Mouse (Mus musculus) MEL (cell line): ENCODE results near the gene Nod1. TPM values are rescaled to one million over a fixed set of nuclear protein-coding genes. Genes with fewer than 3 reads are reported as not detected.

ENCODE experiments used
- DNase-seq: peaks from one replicate; pipeline ENCODE4 v3.0.0; 2011; ENCODE audit warnings: low read depth, low spot score
- H3K27ac ChIP-seq: 2 replicates; pipeline ENCODE4 v1.5.1; 2012; ENCODE audit warnings: low read depth, mild to moderate bottlenecking, control low read depth, low read length, moderate library complexity; ENCODE audit not compliant: control insufficient read depth
- H3K27me3 ChIP-seq, 2 experiments: fragments of 150-350 bp in 1 of 2; sonication (generic) in 1 of 2; 2 replicates each; pipeline ENCODE4 v1.6.1; 2012; ENCODE audit warnings: low read length in 2 of 2, mild to moderate bottlenecking in 2 of 2, improper control_type of control experiment in 1 of 2, moderate library complexity in 1 of 2; ENCODE audit not compliant: insufficient read depth in 2 of 2, control insufficient read depth in 1 of 2
- H3K36me3 ChIP-seq, 2 experiments: 2 replicates each; pipeline ENCODE4 v1.6.1; 2012 to 2014; ENCODE audit warnings: low read length in 2 of 2, improper control_type of control experiment in 1 of 2, inconsistent platforms in 1 of 2, mild to moderate bottlenecking in 1 of 2; ENCODE audit not compliant: insufficient read depth in 2 of 2, control insufficient read depth in 1 of 2
- H3K4me1 ChIP-seq, 2 experiments: fragments of 150-350 bp in 1 of 2; sonication (generic) in 1 of 2; 2 replicates each; pipeline ENCODE4 v1.6.1; 2012; ENCODE audit warnings: low read length in 2 of 2, improper control_type of control experiment in 1 of 2, mild to moderate bottlenecking in 1 of 2; ENCODE audit not compliant: insufficient read depth in 2 of 2, control insufficient read depth in 1 of 2
- H3K4me3 ChIP-seq, 2 experiments: fragments of 150-350 bp in 1 of 2; sonication (generic) in 1 of 2; 2 replicates each; pipeline ENCODE4 v1.5.1; 2012; ENCODE audit warnings: low read depth in 2 of 2, low read length in 2 of 2, mild to moderate bottlenecking in 2 of 2, moderate library complexity in 2 of 2, control low read depth in 1 of 2, improper control_type of control experiment in 1 of 2; ENCODE audit not compliant: control insufficient read depth in 1 of 2, insufficient read depth in 1 of 2
- H3K79me2 ChIP-seq: 2 replicates; pipeline ENCODE4 v1.6.1; 2012; ENCODE audit warnings: mild to moderate bottlenecking, low read length, moderate library complexity; ENCODE audit not compliant: control insufficient read depth, poor library complexity, insufficient read depth
- H3K9ac ChIP-seq: 2 replicates; pipeline ENCODE4 v1.6.1; 2012; ENCODE audit warnings: low read depth, mild to moderate bottlenecking, control low read depth, low read length, moderate library complexity; ENCODE audit not compliant: control insufficient read depth, poor library complexity, severe bottlenecking
- H3K9me3 ChIP-seq: fragments of 150-350 bp; sonication (generic); replicated peaks from 2 replicates; pipeline ENCODE4 v1.6.1; 2012; ENCODE audit warnings: mild to moderate bottlenecking, low read length, improper control_type of control experiment, moderate library complexity; ENCODE audit not compliant: insufficient read depth
- BHLHE40 ChIP-seq: IDR thresholded peaks from 2 replicates; pipeline ENCODE4 v1.6.1; 2012; ENCODE audit warnings: low read depth, mild to moderate bottlenecking, inconsistent platforms, low read length, improper control_type of control experiment, borderline replicate concordance
- CHD1 ChIP-seq: IDR thresholded peaks from 2 replicates; pipeline ENCODE4 v1.6.1; 2012; ENCODE audit warnings: low read depth, mild to moderate bottlenecking, inconsistent platforms, low read length, improper control_type of control experiment
- CHD2 ChIP-seq: IDR thresholded peaks from 2 replicates; pipeline ENCODE4 v1.6.1; 2011; ENCODE audit warnings: low read length, improper control_type of control experiment
- CTCF ChIP-seq, 3 experiments: IDR thresholded peaks in 2 of 3; conservative IDR thresholded peaks in 1 of 3; 2 replicates each; pipeline ENCODE4 v1.5.1; 2011 to 2012; ENCODE audit warnings: low read length in 3 of 3, low read depth in 2 of 3, mild to moderate bottlenecking in 2 of 3, improper control_type of control experiment in 1 of 3, inconsistent platforms in 1 of 3, mixed read lengths in 1 of 3, moderate library complexity in 1 of 3; ENCODE audit not compliant: control insufficient read depth in 1 of 3, insufficient read depth in 1 of 3, poor library complexity in 1 of 3, severe bottlenecking in 1 of 3
- E2F4 ChIP-seq: IDR thresholded peaks from 2 replicates; pipeline ENCODE4 v1.6.1; 2011; ENCODE audit warnings: low read depth, low read length, improper control_type of control experiment, borderline replicate concordance
- ELF1 ChIP-seq: IDR thresholded peaks from 2 replicates; pipeline ENCODE4 v1.6.1; 2014; ENCODE audit warnings: low read depth, mild to moderate bottlenecking, inconsistent platforms, low read length, improper control_type of control experiment, moderate library complexity
- EP300 ChIP-seq, 2 experiments: IDR thresholded peaks; 2 replicates each; pipeline ENCODE4 v1.6.1; 2011; ENCODE audit warnings: improper control_type of control experiment in 2 of 2, low read length in 2 of 2, low read depth in 1 of 2, mild to moderate bottlenecking in 1 of 2
- ETS1 ChIP-seq: IDR thresholded peaks from 2 replicates; pipeline ENCODE4 v1.6.1; 2012; ENCODE audit warnings: low read depth, mild to moderate bottlenecking, inconsistent platforms, low read length, improper control_type of control experiment, moderate library complexity
- GABPA ChIP-seq: IDR thresholded peaks from 2 replicates; pipeline ENCODE4 v1.6.1; 2012; ENCODE audit warnings: low read depth, mild to moderate bottlenecking, inconsistent platforms, low read length, improper control_type of control experiment, moderate library complexity
- GATA1 ChIP-seq: IDR thresholded peaks from 2 replicates; pipeline ENCODE4 v1.6.1; 2011; ENCODE audit warnings: low read depth, low read length, improper control_type of control experiment
- HCFC1 ChIP-seq: IDR thresholded peaks from 2 replicates; pipeline ENCODE4 v1.6.1; 2012; ENCODE audit warnings: low read depth, mild to moderate bottlenecking, inconsistent platforms, low read length, improper control_type of control experiment, moderate library complexity
- JUND ChIP-seq: IDR thresholded peaks from 2 replicates; pipeline ENCODE4 v1.6.1; 2011; ENCODE audit warnings: low read depth, mild to moderate bottlenecking, improper control_type of control experiment, low read length
- KAT2A ChIP-seq: conservative IDR thresholded peaks from 2 replicates; pipeline ENCODE4 v1.6.1; 2012; ENCODE audit warnings: low read depth, low read length, improper control_type of control experiment, inconsistent platforms
- MAFK ChIP-seq: IDR thresholded peaks from 2 replicates; pipeline ENCODE4 v1.6.1; 2011; ENCODE audit warnings: low read depth, mild to moderate bottlenecking, low read length, improper control_type of control experiment, borderline replicate concordance
- MAX ChIP-seq: IDR thresholded peaks from 2 replicates; pipeline ENCODE4 v1.6.1; 2011; ENCODE audit warnings: low read length, improper control_type of control experiment
- MAZ ChIP-seq: IDR thresholded peaks from 2 replicates; pipeline ENCODE4 v1.6.1; 2012; ENCODE audit warnings: low read depth, mild to moderate bottlenecking, inconsistent platforms, low read length, improper control_type of control experiment
- MEF2A ChIP-seq: IDR thresholded peaks from 2 replicates; pipeline ENCODE4 v1.6.1; 2014; ENCODE audit warnings: low read depth, mild to moderate bottlenecking, inconsistent platforms, low read length, improper control_type of control experiment; ENCODE audit not compliant: poor library complexity, insufficient replicate concordance, severe bottlenecking; ENCODE audit errors: extremely low read depth
- MXI1 ChIP-seq: IDR thresholded peaks from 2 replicates; pipeline ENCODE4 v1.6.1; 2011; ENCODE audit warnings: mild to moderate bottlenecking, low read depth, low read length, improper control_type of control experiment
- MYB ChIP-seq: IDR thresholded peaks from 2 replicates; pipeline ENCODE4 v1.6.1; 2011; ENCODE audit warnings: mild to moderate bottlenecking, low read depth, low read length, improper control_type of control experiment
- MYC ChIP-seq: IDR thresholded peaks from 2 replicates; pipeline ENCODE4 v1.6.1; 2011; ENCODE audit warnings: low read depth, mild to moderate bottlenecking, low read length, improper control_type of control experiment, moderate library complexity
- NELFE ChIP-seq: IDR thresholded peaks from 2 replicates; pipeline ENCODE4 v1.6.1; 2011; ENCODE audit warnings: low read depth, low read length, improper control_type of control experiment
- NRF1 ChIP-seq: IDR thresholded peaks from 2 replicates; pipeline ENCODE4 v1.6.1; 2014; ENCODE audit warnings: low read depth, mild to moderate bottlenecking, inconsistent platforms, low read length, improper control_type of control experiment, moderate library complexity; ENCODE audit not compliant: poor library complexity, insufficient read depth, severe bottlenecking
- POLR2A ChIP-seq, 2 experiments: IDR thresholded peaks; 2 replicates each; pipeline ENCODE4 v1.6.1; 2011 to 2012; ENCODE audit warnings: low read length in 2 of 2, mild to moderate bottlenecking in 2 of 2, control low read depth in 1 of 2, improper control_type of control experiment in 1 of 2, low read depth in 1 of 2, moderate library complexity in 1 of 2; ENCODE audit not compliant: control insufficient read depth in 1 of 2, insufficient read depth in 1 of 2, poor library complexity in 1 of 2
- POLR2AphosphoS2 ChIP-seq: IDR thresholded peaks from 2 replicates; pipeline ENCODE4 v1.6.1; 2011; ENCODE audit warnings: low read length, improper control_type of control experiment
- POLR2AphosphoS5 ChIP-seq: IDR thresholded peaks from 2 replicates; pipeline ENCODE4 v1.6.1; 2012; ENCODE audit warnings: low read depth, borderline replicate concordance, mild to moderate bottlenecking, inconsistent platforms, low read length, moderate library complexity, mixed read lengths
- RAD21 ChIP-seq: IDR thresholded peaks from 2 replicates; pipeline ENCODE4 v1.6.1; 2011; ENCODE audit warnings: mild to moderate bottlenecking, low read depth, low read length, improper control_type of control experiment
- RCOR1 ChIP-seq: IDR thresholded peaks from 2 replicates; pipeline ENCODE4 v1.6.1; 2012; ENCODE audit warnings: low read depth, mild to moderate bottlenecking, inconsistent platforms, low read length, improper control_type of control experiment
- SIN3A ChIP-seq: IDR thresholded peaks from 2 replicates; pipeline ENCODE4 v1.6.1; 2012; ENCODE audit warnings: low read length, improper control_type of control experiment, inconsistent platforms
- SMC3 ChIP-seq: IDR thresholded peaks from 2 replicates; pipeline ENCODE4 v1.6.1; 2011; ENCODE audit warnings: low read depth, low read length, improper control_type of control experiment
- TAL1 ChIP-seq: IDR thresholded peaks from 2 replicates; pipeline ENCODE4 v1.6.1; 2012; ENCODE audit warnings: mild to moderate bottlenecking, inconsistent platforms, low read length, moderate library complexity, mixed read lengths
- TBP ChIP-seq: IDR thresholded peaks from 2 replicates; pipeline ENCODE4 v1.8.0; 2011; ENCODE audit warnings: low read depth, low read length, improper control_type of control experiment
- TCF12 ChIP-seq: IDR thresholded peaks from 2 replicates; pipeline ENCODE4 v1.6.1; 2014; ENCODE audit warnings: low read depth, mild to moderate bottlenecking, inconsistent platforms, low read length, improper control_type of control experiment, moderate library complexity
- UBTF ChIP-seq: IDR thresholded peaks from 2 replicates; pipeline ENCODE4 v1.6.1; 2012; ENCODE audit warnings: low read depth, mild to moderate bottlenecking, inconsistent platforms, low read length, improper control_type of control experiment, moderate library complexity, borderline replicate concordance; ENCODE audit not compliant: insufficient read depth
- USF1 ChIP-seq: IDR thresholded peaks from 2 replicates; pipeline ENCODE4 v1.6.1; 2014; ENCODE audit warnings: low read depth, mild to moderate bottlenecking, inconsistent platforms, low read length, improper control_type of control experiment, moderate library complexity
- USF2 ChIP-seq, 2 experiments: IDR thresholded peaks; 2 replicates each; pipeline ENCODE4 v1.6.1; 2011 to 2012; ENCODE audit warnings: improper control_type of control experiment in 2 of 2, low read length in 2 of 2, borderline replicate concordance in 1 of 2, inconsistent platforms in 1 of 2, low read depth in 1 of 2, mild to moderate bottlenecking in 1 of 2; ENCODE audit not compliant: insufficient read depth in 1 of 2
- ZC3H11A ChIP-seq: IDR thresholded peaks from 2 replicates; pipeline ENCODE4 v1.6.1; 2012; ENCODE audit warnings: low read depth, mild to moderate bottlenecking, inconsistent platforms, low read length, improper control_type of control experiment
- ZKSCAN1 ChIP-seq: IDR thresholded peaks from 2 replicates; pipeline ENCODE4 v1.6.1; 2012; ENCODE audit warnings: low read depth, mild to moderate bottlenecking, inconsistent platforms, low read length, improper control_type of control experiment, moderate library complexity
- ZMIZ1 ChIP-seq: IDR thresholded peaks from 2 replicates; pipeline ENCODE4 v1.6.1; 2012; ENCODE audit warnings: low read depth, mild to moderate bottlenecking, inconsistent platforms, low read length, improper control_type of control experiment, moderate library complexity
- polyA plus RNA-seq, 2 experiments: library from polyadenylated mRNA; stranded (reverse) in 1 of 2; unstranded in 1 of 2; fragments of >175 nt in 1 of 2; fragments of >200 nt in 1 of 2; gene quantifications; 2 replicates each; pipeline versions ENCODE4 v1.2.1 to v1.2.4; 2012; ENCODE audit warnings: low replicate concordance in 2 of 2, low read depth in 1 of 2; ENCODE audit not compliant: insufficient read length in 2 of 2, insufficient read depth in 1 of 2, missing spikeins in 1 of 2
- total RNA-seq: library from RNA; depleted of rRNA; stranded (reverse); fragments of 300-350 nt; gene quantifications from 2 replicates; pipeline ENCODE4 v1.2.3, GENCODE M21; 2012

Gene Nod1
- total and polyA plus RNA-seq, 3 experiments: 0.12 to 0.21 TPM; not detected in 1

- H3K4me3 ChIP-seq: no peak overlapping the region
- no peaks in the 10 kb centered on the region for H3K9me3 ChIP-seq
- H3K27ac ChIP-seq: peak overlapping the region; percentile 55; the same call in 1 of the 2 replicates
- no peaks in the 10 kb centered on the region for H3K27me3 ChIP-seq
- H3K36me3 ChIP-seq: peaks cover 0 to 13% of the 10 kb centered on the region in 2 experiments; a peak in 2 of 4 replicates
- peaks cover 5 to 24% of the 10 kb centered on the region in 2 experiments for H3K4me1 ChIP-seq
- DNase-seq: peak; percentile 64
- peak overlapping the region; percentile 35; the same call in 1 of the 2 replicates for H3K9ac ChIP-seq
- H3K79me2 ChIP-seq: no peaks in the 10 kb centered on the region
- no peak for TF ChIP-seq ZKSCAN1
- TF ChIP-seq SMC3: no peak
- no peak for TF ChIP-seq E2F4
- no peak for TF ChIP-seq POLR2A (IDR thresholded peaks at IDR 0.05; ENCODE audit: control insufficient read depth in 1 of 2, insufficient read depth in 1 of 2, low read depth in 1 of 2, low read length in 2 of 2, poor library complexity in 1 of 2)
- no peak for TF ChIP-seq BHLHE40
- peak; percentile 23; the same call in 1 of the 2 replicates for TF ChIP-seq MXI1
- TF ChIP-seq MAZ: no peak
- TF ChIP-seq JUND: no peak
- no peak for TF ChIP-seq NRF1
- no peak for TF ChIP-seq ZMIZ1
- TF ChIP-seq MYC: no peak
- no peak for TF ChIP-seq ZC3H11A
- TF ChIP-seq TAL1: no peak
- 0 out of 2 replicates have a peak, but pooled peaks have one; percentile 26 for TF ChIP-seq ELF1
- TF ChIP-seq MAFK: no peak
- TF ChIP-seq MYB: no peak
- no peak for TF ChIP-seq CTCF (IDR thresholded peaks at IDR 0.05 in 2 of 3, conservative IDR thresholded peaks at IDR 0.05 in 1 of 3; ENCODE audit: control insufficient read depth in 1 of 3, insufficient read depth in 1 of 3, low read depth in 2 of 3, low read length in 3 of 3, poor library complexity in 1 of 3, severe bottlenecking in 1 of 3)
- 0 out of 2 replicates have a peak, but pooled peaks have one; percentile 16 for TF ChIP-seq HCFC1
- TF ChIP-seq ETS1: no peak
- TF ChIP-seq CHD1: no peak
- TF ChIP-seq GATA1: 0 out of 2 replicates have a peak, but pooled peaks have one; percentile 6
- no peak for TF ChIP-seq SIN3A
- no peak for TF ChIP-seq USF2 (IDR thresholded peaks at IDR 0.05; ENCODE audit: borderline replicate concordance in 1 of 2, insufficient read depth in 1 of 2, low read depth in 1 of 2, low read length in 2 of 2)
- no peak for TF ChIP-seq CHD2
- no peak for TF ChIP-seq USF1
- no peak for TF ChIP-seq GABPA
- no peak for TF ChIP-seq POLR2AphosphoS5
- peak; percentile 60 to 66 for TF ChIP-seq EP300 (IDR thresholded peaks at IDR 0.05; ENCODE audit: low read depth in 1 of 2, low read length in 2 of 2)
- no peak for TF ChIP-seq MAX
- no peak for TF ChIP-seq RCOR1
- 0 out of 2 replicates have a peak, but pooled peaks have one; percentile 11 for TF ChIP-seq TBP
- TF ChIP-seq KAT2A: no peak
- no peak for TF ChIP-seq UBTF
- no peak for TF ChIP-seq POLR2AphosphoS2
- TF ChIP-seq NELFE: peak; percentile 38
- TF ChIP-seq TCF12: 0 out of 2 replicates have a peak, but pooled peaks have one; percentile 12
- TF ChIP-seq RAD21: no peak
- TF ChIP-seq MEF2A: no peak
Observed at GRCm38 (mm10) chr6:54933866-54934265, 38.5 kb downstream of the Nod1 start.
